Mouse (Mus musculus) testis, adult 2 months (tissue): ENCODE data around the gene Mmp2.

Source experiments
- CTCF ChIP-seq: fragments of 200-500 bp; IDR thresholded peaks from 2 replicates; pipeline ENCODE4 v1.5.1; 2012; ENCODE audit warnings: low read depth, mild to moderate bottlenecking, inconsistent platforms, low read length, moderate library complexity; ENCODE audit not compliant: control insufficient read depth, insufficient read depth, insufficient replicate concordance
- POLR2A ChIP-seq: fragments of 200-500 bp; IDR thresholded peaks from 2 replicates; pipeline ENCODE4 v1.6.1; 2012; ENCODE audit warnings: low read depth, mild to moderate bottlenecking, inconsistent platforms, low read length, moderate library complexity; ENCODE audit not compliant: control insufficient read depth

DNA sequence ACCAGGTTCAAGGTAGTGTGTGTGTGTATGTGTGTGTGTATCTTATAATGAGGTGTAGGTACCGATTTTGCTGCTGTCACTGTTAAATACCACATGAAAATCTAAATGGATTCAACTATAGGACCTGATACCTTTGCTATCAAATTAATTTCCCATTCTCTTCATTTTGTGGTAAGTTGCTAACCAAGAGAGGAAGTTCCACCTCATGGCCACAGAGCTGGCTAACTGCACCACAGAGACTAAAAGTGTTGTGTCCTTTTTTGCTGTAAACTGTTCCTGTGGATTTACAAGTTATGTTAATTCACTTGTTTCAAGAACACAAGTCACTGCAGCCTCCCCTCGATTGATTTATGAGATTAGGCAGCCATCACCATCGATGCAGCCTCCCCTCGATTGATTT lies 70.7 kb downstream of the Mmp2 start:
- TF ChIP-seq CTCF (no peak), POLR2A (no peak)
